Mouse (Mus musculus) gonadal fat pad, adult 2 months (tissue): ENCODE results near the gene Nutm1. TPM values are rescaled to one million over a fixed set of nuclear protein-coding genes. Genes with fewer than 3 reads are reported as not detected.

Experiments used
- DNase-seq: peaks from one replicate; pipeline ENCODE4 v3.0.0-alpha.2; 2012; ENCODE audit warnings: low read depth
- polyA plus RNA-seq: library from polyadenylated mRNA; depleted of rRNA; stranded (reverse); fragments of >200 nt; gene quantifications from 2 replicates; pipeline ENCODE4 v1.2.3, GENCODE M21; 2012

The Nutm1 gene
- polyA plus RNA-seq, 1 experiment = 0.03 TPM

DNA sequence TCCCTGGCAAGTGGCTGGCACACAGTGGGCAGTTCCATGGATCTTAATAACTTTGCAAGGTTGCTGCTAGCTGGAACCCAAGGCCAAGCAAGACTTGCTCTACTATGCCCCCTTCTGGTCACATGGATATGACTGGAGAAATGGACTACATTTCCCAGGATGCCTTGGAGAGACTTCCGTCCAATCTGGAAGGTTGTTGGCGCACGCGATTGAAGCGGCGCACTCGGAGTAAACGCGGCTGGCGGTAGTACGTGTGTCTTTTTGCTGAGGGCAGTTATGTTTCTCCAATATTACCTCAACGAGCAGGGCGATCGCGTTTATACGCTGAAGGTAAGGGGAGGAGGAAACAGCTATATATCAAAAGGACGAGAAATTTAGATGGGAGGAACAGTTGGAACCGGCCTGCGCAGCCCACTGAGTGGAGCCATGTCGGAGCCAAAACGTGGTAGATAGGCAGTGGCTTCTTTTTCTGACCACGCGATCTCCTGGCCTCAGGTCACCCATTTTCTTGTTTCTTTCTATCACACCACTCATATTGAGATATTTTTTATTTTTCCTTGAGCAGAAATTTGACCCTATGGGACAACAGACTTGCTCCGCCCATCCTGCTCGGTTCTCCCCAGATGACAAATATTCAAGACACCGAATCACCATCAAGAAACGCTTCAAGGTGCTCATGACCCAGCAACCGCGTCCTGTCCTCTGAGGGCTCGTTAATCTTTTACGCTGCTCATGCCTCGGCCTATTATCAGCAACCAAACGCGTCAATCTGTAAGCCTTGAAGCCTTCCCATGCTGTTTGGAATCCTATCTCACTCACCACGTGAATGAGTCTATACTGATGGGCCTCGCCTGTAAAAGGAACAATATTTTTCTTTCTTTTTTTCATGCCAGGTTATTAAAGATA is 2.9 kb upstream of the Nutm1 start, which contains the start of gene Nop10:
Gene Nop10 (plus strand): TSS at position 179 of the 906 bp plus-strand sequence.
- DNase-seq = no peak

- DNase-seq = no peak
Observed at GRCm38 (mm10) chr2:112254675-112255515, 4.2 kb downstream of the Nutm1 start.

- no peak for DNase-seq
Observed at GRCm38 (mm10) chr2:112249780-112250453, 9.2 kb downstream of the Nutm1 start.

GRCm38 (mm10) chr2:112247323-112247722 is 11.8 kb downstream of the Nutm1 start:
- no peak for DNase-seq

- DNase-seq = no peak
Observed at GRCm38 (mm10) chr2:112246193-112246592, 12.9 kb downstream of the Nutm1 start.

DNA sequence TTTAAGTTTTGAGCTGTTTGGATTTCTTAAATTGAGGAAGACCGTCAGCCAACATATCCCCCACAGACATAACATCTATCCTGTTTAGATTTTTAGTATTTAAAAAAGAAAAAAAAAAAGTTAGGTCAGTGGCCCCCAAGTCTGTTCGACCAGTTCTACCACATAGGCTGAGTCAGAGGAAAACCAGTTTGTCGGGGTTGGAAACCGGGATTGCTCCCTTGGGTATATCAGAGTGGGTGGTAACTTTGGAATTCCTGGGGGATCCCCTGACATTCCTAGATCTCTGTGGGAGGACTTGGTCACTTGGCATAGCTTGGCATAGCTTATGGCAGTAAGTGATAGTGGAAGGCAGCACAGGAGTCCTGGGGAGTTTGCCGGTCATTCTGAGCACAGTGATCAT is 13.8 kb downstream of the Nutm1 start:
- DNase-seq = no peak

GRCm38 (mm10) chr2:112241787-112242186 is 17.3 kb downstream of the Nutm1 start:
- DNase-seq = no peak

DNA sequence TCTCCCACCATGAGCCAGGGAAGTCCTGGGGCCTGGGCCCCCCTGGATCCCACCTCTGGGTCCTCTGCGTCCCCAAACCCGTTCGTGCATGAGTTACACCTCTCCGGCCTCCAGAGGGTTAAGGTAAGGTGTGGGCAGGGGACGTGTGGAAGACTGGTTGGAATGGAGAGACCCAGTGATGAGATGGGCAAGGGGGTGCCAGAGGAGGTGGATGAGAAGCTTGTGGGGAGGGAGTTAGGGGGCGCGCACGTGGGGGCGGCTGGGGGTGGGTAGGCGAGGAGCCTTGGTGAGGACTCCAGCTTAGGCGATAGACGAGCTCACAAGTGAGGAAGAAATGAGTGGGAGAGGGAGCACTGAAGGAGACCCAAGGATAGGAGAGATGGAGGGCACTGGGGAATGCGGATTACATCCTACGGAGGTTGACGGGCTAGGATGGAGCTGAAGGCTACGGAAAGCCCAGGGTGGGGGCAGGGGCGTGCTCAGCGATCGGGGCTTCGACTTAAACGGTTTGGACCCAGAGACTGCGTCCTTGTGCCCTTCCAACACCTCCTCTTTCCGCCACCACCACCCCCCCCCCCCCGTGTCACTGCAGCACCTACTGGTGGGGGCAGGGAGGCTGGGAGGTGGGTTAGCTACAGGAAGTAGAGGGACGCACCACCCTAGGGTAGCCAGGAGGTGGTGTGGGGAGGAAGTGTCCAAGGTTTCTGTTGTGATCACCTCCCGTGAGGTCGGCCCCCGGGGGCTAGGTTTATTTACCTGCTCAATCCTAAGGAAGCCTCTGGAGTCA is 19.0 kb downstream of the Nutm1 start:
- no peak for DNase-seq

GRCm38 (mm10) chr2:112239212-112239934 is 19.7 kb downstream of the Nutm1 start, which contains the start of gene Lpcat4:
Lpcat4 (plus strand) TSS chr2:112239468.
- no peak for DNase-seq

GRCm38 (mm10) chr2:112238006-112238405 is 21.1 kb downstream of the Nutm1 start:
- DNase-seq = no peak

GRCm38 (mm10) chr2:112236620-112237019 is 22.5 kb downstream of the Nutm1 start:
- no peak for DNase-seq

GRCm38 (mm10) chr2:112232623-112233022 is 26.5 kb downstream of the Nutm1 start:
- no peak for DNase-seq

DNA sequence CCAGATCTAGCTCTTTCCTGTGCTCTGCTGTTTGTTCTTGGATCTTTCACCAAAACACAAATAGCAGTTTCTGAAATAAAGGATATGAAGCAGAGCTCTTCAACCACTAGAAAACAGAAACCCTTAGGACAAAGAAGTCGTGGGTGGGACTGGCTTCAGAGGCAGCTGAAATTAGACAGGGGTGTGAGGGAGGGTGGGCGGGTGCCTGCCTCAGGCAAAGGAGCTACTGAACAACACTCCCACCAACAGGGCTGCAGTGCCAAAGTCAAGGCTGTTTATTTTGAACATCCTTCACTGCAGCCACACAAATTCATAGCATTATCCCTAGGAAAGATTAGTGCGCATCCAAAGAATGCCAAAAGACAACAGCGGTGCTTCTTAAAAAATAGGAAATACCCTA is 34.7 kb downstream of the Nutm1 start:
- DNase-seq = no peak

DNA sequence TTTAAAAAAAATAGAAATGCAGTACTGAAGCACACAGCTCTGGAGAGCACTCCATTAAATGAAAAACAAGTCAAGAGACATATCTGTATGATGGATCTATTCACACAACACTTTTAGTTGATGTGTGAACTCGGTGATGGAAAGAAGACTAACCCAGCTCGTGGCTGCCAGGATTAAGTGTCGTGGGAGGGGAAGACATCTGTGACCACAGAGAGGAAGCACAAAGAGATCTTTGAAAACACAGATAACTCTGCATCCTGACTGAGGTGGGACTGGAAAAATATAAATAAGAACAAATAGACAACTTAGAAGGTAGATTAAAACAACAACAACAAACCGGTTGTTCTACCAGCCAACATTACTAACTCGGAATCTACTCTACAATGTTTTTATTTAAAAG is 36.5 kb downstream of the Nutm1 start:
- no peak for DNase-seq

DNA sequence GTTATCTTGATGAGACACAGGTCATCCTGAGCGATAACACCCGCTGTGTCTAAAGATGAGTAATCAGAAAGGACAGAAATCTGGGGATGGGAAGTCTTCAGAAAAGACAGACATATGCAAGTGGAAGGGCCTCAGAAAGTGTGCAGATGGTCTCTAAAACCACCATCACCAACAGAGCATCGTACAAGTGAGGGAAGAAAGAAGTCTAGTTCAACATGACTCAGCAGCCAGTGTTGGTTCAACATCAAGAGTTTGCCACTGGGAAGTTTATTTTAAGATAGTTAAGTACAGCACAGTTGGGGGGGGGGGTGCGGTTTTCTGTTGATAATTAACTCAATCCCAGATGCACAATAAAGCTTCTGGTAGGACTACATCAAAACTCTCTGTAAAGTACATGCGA is 38.2 kb downstream of the Nutm1 start:
- DNase-seq = no peak

GRCm38 (mm10) chr2:112217614-112218013 is 41.5 kb downstream of the Nutm1 start:
- DNase-seq = no peak

GRCm38 (mm10) chr2:112215977-112216376 is 43.1 kb downstream of the Nutm1 start:
- DNase-seq = no peak

DNA sequence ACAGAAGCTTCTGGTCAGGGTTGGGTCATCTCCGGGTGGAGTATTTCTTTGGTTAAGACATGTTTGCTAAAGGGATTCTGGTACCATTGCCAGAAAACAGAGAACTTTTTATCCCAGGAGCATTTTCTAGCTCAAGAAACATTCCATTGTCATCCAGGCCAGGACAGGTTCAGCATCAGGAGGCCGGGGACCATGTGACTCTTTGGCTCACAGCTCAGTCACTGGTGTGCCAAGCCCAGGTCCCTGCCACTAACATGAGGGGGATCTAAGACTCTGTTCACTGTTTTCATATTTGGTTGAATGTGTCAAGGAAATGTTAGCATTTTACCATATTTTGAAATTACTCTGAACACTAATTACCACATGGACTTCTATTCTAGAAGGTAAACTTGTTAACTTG is 48.4 kb downstream of the Nutm1 start:
- no peak for DNase-seq

DNA sequence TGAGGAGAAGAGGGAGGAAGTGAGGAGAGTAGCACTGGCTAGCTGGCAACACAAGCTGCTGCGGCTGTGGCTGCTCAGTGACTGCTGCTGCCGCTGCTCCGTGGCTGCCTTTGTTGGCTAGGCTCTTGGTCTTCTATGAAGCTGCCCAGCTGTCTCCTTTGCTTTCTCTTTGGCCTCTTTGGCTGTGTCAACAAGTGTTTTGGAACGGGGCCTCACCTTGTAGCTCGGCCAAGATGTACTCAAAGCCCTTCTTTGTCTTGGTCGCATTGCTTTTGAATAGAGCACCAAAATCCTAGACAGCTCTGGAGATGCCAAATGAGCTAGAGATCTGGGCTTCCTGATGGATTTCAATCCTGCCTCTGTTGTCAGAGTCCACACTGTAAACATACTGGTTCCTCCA is 48.9 kb downstream of the Nutm1 start:
- DNase-seq = no peak

DNA sequence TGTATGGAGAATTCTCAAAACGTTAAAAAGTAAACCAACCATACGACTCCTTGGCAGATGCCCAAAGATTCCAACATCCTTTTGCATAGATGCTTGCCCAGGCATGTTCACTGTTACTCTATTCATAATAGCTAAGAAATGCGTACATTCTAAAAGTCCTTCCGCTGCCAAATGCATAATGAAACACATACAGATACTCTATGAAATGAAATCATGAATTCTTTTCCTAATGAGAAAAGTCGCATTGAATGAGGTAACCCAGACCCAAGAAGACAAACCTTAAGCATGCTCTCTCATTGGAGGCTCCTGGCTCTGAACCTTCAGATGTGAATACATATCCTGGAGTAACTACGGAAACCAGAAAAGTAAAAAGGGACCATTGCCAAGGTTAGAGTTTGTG is 56.0 kb downstream of the Nutm1 start:
- no peak for DNase-seq
